Mouse (Mus musculus) midbrain, embryonic 11.5 days (tissue): Measurements from ENCODE around the gene Tmppe. TPM values are rescaled to one million over a fixed set of nuclear protein-coding genes. Genes with fewer than 3 reads are reported as not detected.

Source experiments
- ATAC-seq: fragments of 200-750 bp; cut with Nextera tagmentation; 2 replicates; pipeline ENCODE4 v1.8.0; 2017; ENCODE audit warnings: moderate TSS enrichment, moderate library complexity; ENCODE audit not compliant: low FRiP score
- DNase-seq: peaks from one replicate; pipeline ENCODE4 v3.0.0; 2015; ENCODE audit warnings: low spot score; ENCODE audit errors: missing footprints
- H3K27ac ChIP-seq: fragments of 300-500 bp; sonication (generic); 2 replicates; pipeline ENCODE4 v1.5.1; 2014; ENCODE audit warnings: low read depth, low read length
- H3K27me3 ChIP-seq: fragments of 300-500 bp; sonication (generic); 2 replicates; pipeline ENCODE4 v1.6.1; 2014; ENCODE audit warnings: mild to moderate bottlenecking, low read length, moderate library complexity, mixed read lengths; ENCODE audit not compliant: control insufficient read depth, insufficient read depth
- H3K36me3 ChIP-seq: fragments of 300-500 bp; sonication (generic); 2 replicates; pipeline ENCODE4 v1.6.1; 2014; ENCODE audit warnings: mild to moderate bottlenecking, low read length, moderate library complexity, mixed read lengths; ENCODE audit not compliant: control insufficient read depth, insufficient read depth
- H3K4me1 ChIP-seq: fragments of 300-500 bp; sonication (generic); 2 replicates; pipeline ENCODE4 v1.6.1; 2014; ENCODE audit warnings: low read length; ENCODE audit not compliant: control insufficient read depth, insufficient read depth
- H3K4me2 ChIP-seq: fragments of 300-500 bp; sonication (generic); 2 replicates; pipeline ENCODE4 v1.6.1; 2014; ENCODE audit warnings: mild to moderate bottlenecking, moderate library complexity
- H3K4me3 ChIP-seq: fragments of 300-500 bp; sonication (generic); 2 replicates; pipeline ENCODE4 v1.5.1; 2014; ENCODE audit warnings: low read depth, low read length
- H3K9ac ChIP-seq: fragments of 300-500 bp; sonication (generic); 2 replicates; pipeline ENCODE4 v1.6.1; 2014; ENCODE audit warnings: low read length
- H3K9me3 ChIP-seq: fragments of 300-500 bp; sonication (generic); 2 replicates; pipeline ENCODE4 v1.6.1; 2016; ENCODE audit warnings: low read length; ENCODE audit not compliant: control insufficient read depth
- WGBS: fragments of 180-500 bp; shearing (Covaris S2); extraction: QIAGEN DNeasy Blood & Tissue Kit; methylation state at CpG from one replicate; pipeline ENCODE4 v1.1.7; 2014; 5-methylcytosine and 5-hydroxymethylcytosine counted together
- polyA plus RNA-seq: library from polyadenylated mRNA; unstranded; fragments of >200 nt; fragmentation: Nextera tagmentation; extraction: Ambion mirVana; gene quantifications from 2 replicates; pipeline ENCODE4 v1.2.1, GENCODE M21; 2014

Tmppe gene
- polyA plus RNA-seq, 1 experiment from 2014 or later = 3.1 TPM

GRCm38 (mm10) chr9:114443351-114443750 is 42.4 kb downstream of the Tmppe start:
- Histone ChIP-seq H3K4me3 (no peak overlapping the region), H3K4me1 (no peaks in the 10 kb centered on the region), H3K36me3 (no peaks in the 10 kb centered on the region; the same call in 1 of the 2 replicates), H3K9ac (no peak overlapping the region), H3K9me3 (no peaks in the 10 kb centered on the region), H3K4me2 (no peak overlapping the region), H3K27me3 (no peaks in the 10 kb centered on the region), H3K27ac (no peak overlapping the region)
- DNase-seq (no peak), ATAC-seq (no peak)
- WGBS = 95% methylated on average over 8 of the region's 8 CpGs

GRCm38 (mm10) chr9:114446887-114447286 is 46.0 kb downstream of the Tmppe start:
- WGBS = 92% methylated on average over 8 of the region's 8 CpGs
- Histone ChIP-seq H3K27me3 (no peaks in the 10 kb centered on the region), H3K36me3 (no peaks in the 10 kb centered on the region; the same call in 1 of the 2 replicates)

GRCm38 (mm10) chr9:114448700-114449099 is 47.8 kb downstream of the Tmppe start:
- no peak overlapping the region for H3K4me2 ChIP-seq
- DNase-seq = no peak
- no peaks in the 10 kb centered on the region; the same call in 1 of the 2 replicates for H3K36me3 ChIP-seq
- H3K4me1 ChIP-seq = no peaks in the 10 kb centered on the region
- WGBS = 85% methylated on average over 5 of the region's 5 CpGs
- no peak overlapping the region for H3K9ac ChIP-seq
- H3K27me3 ChIP-seq = no peaks in the 10 kb centered on the region
- no peak overlapping the region for H3K4me3 ChIP-seq
- H3K9me3 ChIP-seq = no peaks in the 10 kb centered on the region
- no peak for ATAC-seq
- no peak overlapping the region for H3K27ac ChIP-seq

More at GRCm38 (mm10) chr9:114446887-114447286, 46.0 kb downstream of the Tmppe start:
- Histone ChIP-seq H3K4me1 (no peaks in the 10 kb centered on the region), H3K4me3 (no peak overlapping the region), H3K9ac (no peak overlapping the region), H3K4me2 (no peak overlapping the region), H3K27ac (no peak overlapping the region), H3K9me3 (no peaks in the 10 kb centered on the region)
- no peak for ATAC-seq
- no peak for DNase-seq

DNA sequence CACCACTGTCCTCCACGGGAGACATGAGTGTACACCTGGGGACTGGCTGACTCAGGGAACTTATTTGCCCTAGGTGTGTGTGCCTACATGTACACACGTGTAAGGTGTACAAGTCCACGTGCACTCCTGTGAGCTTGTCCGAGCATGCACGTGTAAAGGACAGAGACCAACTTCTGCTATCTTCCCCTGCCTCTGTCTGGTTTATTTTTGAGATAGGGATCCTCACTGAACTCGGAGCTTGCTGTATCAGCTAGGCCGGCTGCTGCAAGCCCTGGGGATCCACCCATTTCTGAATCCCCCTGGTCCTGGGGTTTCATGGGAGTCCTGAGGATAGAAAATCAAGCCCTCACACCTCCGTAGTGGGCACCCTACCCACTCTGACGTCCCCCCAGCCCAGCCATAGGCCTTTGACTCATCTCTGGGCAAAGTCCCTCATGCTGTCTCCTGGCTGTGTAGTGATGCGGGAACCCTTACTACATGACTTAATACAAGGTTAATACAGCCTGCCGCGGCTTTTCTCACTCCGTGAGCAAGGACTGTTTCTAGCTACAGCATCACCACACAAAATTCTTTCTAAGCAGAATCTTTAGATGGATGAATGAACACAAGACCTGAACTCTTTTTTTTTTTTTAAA is 48.3 kb downstream of the Tmppe start:
- WGBS = 89% methylated on average over 13 of the region's 13 CpGs
- no peaks in the 10 kb centered on the region; the same call in 1 of the 2 replicates for H3K36me3 ChIP-seq
- no peaks in the 10 kb centered on the region for H3K9me3 ChIP-seq
- no peaks in the 10 kb centered on the region for H3K27me3 ChIP-seq
- no peak overlapping the region for H3K4me2 ChIP-seq
- H3K27ac ChIP-seq = no peak overlapping the region
- DNase-seq = no peak
- H3K9ac ChIP-seq = no peak overlapping the region
- no peak overlapping the region for H3K4me3 ChIP-seq
- H3K4me1 ChIP-seq = no peaks in the 10 kb centered on the region
- ATAC-seq = no peak

DNA sequence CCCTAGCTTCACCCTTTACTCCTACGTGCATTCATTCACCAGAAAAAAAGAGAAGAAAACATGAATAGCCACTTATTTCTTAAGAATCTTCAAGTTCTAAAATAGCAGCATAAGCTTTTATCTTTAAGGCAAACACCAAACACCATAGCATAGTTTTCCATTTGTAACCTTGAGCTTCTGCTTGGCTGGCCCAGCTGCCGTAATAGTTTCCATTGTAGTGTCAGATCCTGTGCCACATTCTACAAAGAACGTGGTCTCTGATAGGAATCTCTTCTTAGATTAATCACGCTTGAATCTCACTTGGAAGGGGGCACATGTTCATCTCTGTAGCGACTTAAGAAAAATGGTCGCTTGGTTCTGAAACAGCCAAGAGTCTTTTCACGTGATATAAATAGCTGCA is 50.7 kb downstream of the Tmppe start:
- H3K27ac ChIP-seq = no peak overlapping the region
- no peak overlapping the region for H3K4me3 ChIP-seq
- H3K4me2 ChIP-seq = no peak overlapping the region
- no peaks in the 10 kb centered on the region for H3K9me3 ChIP-seq
- H3K4me1 ChIP-seq = no peaks in the 10 kb centered on the region
- H3K36me3 ChIP-seq = no peaks in the 10 kb centered on the region
- no peak overlapping the region for H3K9ac ChIP-seq
- DNase-seq (no peak), ATAC-seq (no peak)
- WGBS = 89% methylated on average over 7 of the region's 7 CpGs
- no peaks in the 10 kb centered on the region for H3K27me3 ChIP-seq

DNA sequence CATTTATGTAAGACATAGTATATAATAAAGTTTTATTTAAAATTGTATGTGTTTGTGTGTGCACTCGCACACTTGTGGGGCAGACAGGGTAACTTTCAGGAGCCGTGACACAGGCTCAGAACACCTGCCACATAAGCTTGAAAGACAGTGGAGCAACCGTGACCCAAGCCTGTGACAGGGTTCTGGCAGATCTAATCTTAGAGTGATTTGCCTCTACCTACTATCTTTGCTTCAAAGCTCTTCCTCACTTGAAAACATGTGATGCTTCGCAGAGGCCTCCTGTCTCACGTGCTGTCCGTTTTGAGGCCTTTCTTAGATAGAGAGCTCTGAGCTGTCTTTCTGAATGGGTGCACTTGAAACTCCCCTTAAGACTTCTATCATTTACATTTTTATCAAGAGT is 51.5 kb downstream of the Tmppe start:
- Histone ChIP-seq H3K27ac (no peak overlapping the region), H3K4me1 (no peaks in the 10 kb centered on the region), H3K36me3 (no peaks in the 10 kb centered on the region), H3K4me3 (no peak overlapping the region), H3K9ac (no peak overlapping the region), H3K9me3 (no peaks in the 10 kb centered on the region), H3K4me2 (no peak overlapping the region), H3K27me3 (no peaks in the 10 kb centered on the region)
- no peak for ATAC-seq
- 87% methylated on average over 6 of the region's 6 CpGs for WGBS
- no peak for DNase-seq

- ATAC-seq = no peak
- Histone ChIP-seq H3K27ac (no peak overlapping the region), H3K9ac (no peak overlapping the region), H3K36me3 (no peaks in the 10 kb centered on the region), H3K27me3 (no peaks in the 10 kb centered on the region), H3K9me3 (no peaks in the 10 kb centered on the region), H3K4me1 (no peaks in the 10 kb centered on the region), H3K4me3 (no peak overlapping the region), H3K4me2 (no peak overlapping the region)
- 83% methylated on average over 2 of the region's 2 CpGs for WGBS
- no peak for DNase-seq
Measured at GRCm38 (mm10) chr9:114455420-114455819, 54.5 kb downstream of the Tmppe start.

Other genes starting within 250 kb of the Tmppe start
- gene Bcl2a1c, start 71.0 kb upstream of the Tmppe start, polyA plus RNA-seq = not detected in 2 replicates
- gene Crtap, start 10.4 kb upstream of the Tmppe start, polyA plus RNA-seq = 37.6 and 38.7 TPM in 2 replicates
- gene Glb1, start within 50 bp of the Tmppe start, polyA plus RNA-seq = 20.9 and 25.6 TPM in 2 replicates
- gene Ccr4, start 103.8 kb downstream of the Tmppe start, polyA plus RNA-seq = not detected in 2 replicates
- not detected in 2 replicates for gene C130032M10Rik, start 114.6 kb downstream of the Tmppe start, polyA plus RNA-seq
- 1.6 and 2.2 TPM in 2 replicates for gene Trim71, start 163.3 kb downstream of the Tmppe start, polyA plus RNA-seq
- gene Cnot10, start 239.1 kb downstream of the Tmppe start, polyA plus RNA-seq = 67.4 and 69.3 TPM in 2 replicates